Mouse (Mus musculus) kidney, adult 9 months (tissue): ENCODE data around the gene Dcdc2a.

Experiments
- DNase-seq: peaks from one replicate; pipeline ENCODE4 v3.0.0; 2022

Gene Dcdc2a

DNA sequence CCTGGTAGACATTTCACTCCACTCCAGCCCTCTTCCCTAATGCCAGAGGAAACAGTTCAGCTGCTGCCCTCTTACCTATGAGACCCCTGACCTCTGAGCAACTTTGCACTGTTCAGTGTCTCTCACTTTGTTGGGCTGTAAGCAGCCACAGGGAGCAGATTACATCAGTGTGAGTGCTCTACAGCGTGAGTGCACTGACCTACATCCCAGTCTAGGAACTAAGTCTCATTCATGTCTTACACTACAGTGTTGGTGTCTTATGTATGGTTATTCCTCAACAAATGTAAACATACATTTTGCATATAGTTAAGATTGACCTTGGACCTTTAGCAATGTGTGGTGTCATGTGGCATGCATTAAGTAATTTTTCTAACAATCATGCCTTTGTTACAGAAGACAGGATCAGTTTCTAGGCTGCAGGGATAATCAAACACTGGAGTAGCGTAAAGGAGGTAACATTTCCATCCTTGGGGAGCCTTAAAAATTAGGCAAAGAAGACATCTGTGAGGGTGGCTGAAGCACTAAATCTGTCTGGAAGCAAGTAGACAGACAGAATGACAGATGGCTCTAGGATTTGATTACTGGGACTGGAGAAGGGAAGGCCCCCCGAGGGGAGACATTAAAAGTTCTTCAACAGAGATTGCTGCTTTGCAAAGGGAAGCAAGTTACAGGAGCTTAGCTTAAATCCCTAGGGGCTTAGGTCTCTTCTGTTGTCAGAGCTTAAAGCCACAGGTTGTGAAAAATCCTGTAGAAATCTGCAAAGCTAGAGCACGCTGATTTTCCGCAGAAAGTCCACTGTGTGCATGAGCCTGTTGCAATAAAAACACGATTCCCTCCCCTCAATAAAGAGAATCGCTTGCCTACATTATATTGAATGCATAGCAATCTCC is 130.9 kb downstream of the Dcdc2a start:
- no peak for DNase-seq

DNA sequence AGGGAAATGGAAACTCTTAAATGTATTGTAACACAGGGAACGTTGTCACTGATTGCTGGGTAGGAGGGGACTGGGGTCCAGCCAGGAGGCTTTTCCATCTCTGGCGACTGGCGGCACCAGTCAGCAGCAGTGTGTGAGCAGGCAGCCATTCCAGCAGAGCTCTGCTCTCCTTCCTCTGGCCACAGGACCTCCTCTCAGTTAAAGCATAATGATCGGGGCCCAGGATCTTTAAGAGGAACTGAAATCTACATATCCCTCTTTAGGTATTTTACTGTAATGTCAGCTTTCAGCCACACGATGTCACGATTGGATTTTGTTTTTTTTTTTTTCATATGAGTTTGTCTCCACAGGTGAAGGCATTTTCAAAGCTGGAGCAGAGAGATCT is 131.5 kb downstream of the Dcdc2a start:
- DNase-seq = no peak

DNA sequence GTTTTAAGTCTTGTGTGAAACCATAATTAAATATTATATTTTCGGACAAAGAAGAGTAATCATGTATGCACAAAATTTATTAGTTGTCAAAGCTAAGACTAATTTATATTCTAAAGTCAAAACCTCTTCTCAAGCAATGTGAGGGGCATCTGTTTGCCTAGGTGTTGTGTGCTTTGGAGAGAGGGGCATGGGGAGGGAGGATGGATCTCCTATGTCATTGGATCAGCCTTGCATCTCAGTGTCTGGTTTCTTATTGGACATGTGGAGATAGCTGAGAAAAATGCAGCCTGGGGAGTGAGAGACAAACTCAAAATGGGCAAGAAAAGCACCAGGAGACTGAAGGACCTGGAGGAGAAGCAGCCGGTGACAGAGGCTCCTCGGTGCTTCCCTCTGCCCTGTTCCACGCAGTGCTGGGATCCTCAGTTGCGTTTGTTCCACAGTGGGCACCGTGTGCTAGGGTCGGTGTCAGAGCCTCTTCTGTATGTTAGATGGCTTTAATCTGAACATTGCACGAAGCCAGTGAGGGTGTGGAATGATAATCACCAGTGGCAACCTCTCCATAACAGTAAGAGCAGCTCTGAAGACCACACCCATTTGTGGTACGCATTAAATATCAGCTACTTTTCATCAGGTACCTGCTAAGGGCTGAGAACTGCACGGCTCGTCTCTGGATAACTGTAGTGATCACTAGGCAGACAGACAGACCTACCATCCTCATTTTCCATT is 133.8 kb downstream of the Dcdc2a start:
- DNase-seq = no peak

DNA sequence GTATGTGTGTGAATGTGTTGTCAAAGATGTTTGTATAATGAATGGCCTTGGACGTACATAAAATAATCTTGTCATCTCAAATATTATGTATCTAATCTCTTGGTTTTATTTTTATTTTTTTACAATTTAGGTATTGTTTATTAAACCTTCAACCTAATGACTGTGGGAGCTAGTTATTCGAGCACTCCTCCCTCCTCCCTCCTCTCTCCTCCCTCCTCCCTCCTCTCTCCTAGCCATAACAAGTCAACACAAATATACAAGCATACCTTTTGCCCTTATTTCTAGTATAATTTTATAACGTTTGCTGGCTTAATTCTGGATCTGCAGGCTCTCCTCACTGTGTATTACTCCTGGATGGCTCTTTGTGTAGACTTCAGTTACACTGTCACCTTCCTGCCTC is 134.4 kb downstream of the Dcdc2a start:
- DNase-seq = no peak

DNA sequence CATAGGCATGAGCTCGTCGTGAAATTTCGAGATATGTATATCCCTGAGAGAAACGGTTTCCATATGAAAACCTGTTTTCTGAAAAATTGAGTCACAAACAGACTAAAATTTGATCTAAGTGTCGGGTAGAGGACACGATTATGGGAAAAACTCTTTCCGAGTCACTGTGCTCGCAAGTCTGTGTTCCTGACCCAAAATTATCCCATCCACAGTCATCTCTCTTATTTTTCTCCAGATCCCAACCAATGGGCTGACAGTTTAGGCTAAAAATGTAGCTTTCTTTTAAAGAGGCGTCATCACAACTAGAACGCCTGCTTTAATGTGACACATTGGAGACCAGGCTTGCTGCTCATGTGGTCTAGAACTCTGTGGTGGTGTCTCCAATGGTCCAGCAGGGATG is 139.9 kb downstream of the Dcdc2a start:
- DNase-seq = no peak

DNA sequence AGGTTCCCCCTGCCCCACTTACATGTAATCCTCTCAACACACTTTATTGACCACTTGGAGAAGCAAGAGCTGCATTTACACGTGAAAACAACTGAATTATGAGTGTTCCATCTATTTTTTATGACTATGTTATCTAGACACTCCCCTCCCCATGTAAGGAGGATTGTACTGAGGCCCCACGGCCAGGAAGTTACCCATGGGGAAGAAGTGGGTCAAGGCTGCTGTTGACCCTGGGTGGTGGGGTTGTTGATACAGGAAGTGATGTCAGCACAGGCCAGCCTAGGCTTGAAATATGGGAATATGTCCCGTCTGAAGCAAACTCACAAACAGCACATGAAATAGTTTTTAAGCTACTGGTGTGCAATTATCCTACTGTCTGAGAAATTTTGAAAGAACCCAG is 144.1 kb downstream of the Dcdc2a start:
- no peak for DNase-seq

DNA sequence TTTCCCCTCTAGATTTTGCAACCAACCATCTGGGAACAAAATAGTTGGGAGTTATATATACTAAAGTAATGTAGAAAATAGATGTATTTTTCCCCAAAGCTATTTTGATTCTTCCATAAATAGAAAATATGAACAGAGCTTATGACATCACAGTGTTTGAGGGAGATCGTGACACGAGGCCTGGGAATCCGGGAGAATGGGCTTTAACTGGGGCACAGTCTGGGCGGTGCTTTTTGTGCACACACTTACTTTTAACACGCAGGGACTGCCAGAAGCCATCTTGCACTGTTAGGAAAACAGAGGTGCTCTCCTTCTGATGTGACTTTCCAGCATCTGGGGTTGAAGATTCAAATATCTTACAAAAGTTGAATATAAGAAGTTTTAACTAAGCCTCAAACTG is 151.1 kb downstream of the Dcdc2a start:
- no peak for DNase-seq

DNA sequence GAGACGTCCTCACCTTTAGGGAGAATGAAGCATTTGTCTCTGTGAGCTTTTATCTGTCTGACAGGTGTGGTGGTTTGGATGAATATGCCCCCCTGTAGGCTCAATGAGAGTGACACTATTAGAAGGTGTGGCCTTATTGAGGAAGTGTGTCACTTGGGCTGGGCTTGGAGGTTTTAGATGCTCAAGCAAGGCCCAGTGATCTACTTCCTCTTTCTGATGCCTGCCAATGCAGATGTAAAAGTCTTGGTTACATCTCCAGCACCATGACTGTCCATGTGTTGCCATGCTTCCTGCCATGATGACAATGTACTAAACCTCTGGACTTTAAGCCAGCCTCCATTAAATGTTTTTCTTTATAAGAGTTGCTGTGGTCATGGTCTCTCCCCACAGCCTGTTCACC is 162.6 kb downstream of the Dcdc2a start:
- no peak for DNase-seq

DNA sequence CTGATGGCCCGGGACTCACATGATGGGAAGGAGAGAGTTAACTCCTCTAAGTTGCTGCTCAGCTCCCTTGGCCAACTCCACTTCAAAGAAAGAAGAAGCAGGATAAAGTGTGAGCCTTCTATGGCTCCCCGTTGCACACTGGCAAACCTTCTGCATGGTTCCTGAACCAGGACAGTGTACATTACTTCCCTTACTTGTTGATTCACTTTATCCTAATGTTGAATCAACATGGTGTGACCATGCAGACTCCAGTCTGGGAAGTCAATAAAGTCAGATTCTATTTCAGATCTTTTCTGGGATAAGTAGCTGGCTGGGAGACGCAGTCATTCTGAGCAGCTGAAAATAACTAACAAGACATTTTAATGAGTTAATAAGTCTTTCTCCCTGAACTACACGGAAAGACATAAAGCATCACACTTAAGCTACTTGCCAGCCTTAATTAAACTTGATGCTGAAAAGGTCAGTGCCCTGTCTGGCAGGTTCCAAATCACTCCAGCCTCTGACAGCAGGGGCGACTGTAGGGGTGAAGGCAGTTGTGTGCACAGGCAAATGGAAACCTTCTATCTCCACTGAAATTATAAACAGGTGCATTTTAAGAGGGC is 164.5 kb downstream of the Dcdc2a start:
- no peak for DNase-seq

DNA sequence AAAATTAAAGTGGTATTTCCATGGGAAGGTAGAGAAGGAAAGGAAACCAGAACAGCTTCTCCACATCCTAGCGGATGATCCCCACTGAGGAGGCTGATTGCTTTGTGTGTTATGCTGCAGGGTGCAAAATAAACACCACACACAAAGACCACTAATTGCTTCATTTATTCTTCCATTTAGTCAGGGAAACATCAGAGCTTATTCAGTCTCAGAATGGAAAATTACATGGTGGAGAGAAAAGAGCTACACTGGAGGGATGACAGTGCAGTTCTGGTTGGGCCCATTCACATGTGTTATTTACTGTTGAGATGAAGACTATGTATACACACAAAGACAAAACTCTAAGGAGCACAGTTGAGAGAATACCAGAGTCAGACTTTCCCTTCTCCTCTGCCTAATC is 196.1 kb downstream of the Dcdc2a start:
- no peak for DNase-seq

DNA sequence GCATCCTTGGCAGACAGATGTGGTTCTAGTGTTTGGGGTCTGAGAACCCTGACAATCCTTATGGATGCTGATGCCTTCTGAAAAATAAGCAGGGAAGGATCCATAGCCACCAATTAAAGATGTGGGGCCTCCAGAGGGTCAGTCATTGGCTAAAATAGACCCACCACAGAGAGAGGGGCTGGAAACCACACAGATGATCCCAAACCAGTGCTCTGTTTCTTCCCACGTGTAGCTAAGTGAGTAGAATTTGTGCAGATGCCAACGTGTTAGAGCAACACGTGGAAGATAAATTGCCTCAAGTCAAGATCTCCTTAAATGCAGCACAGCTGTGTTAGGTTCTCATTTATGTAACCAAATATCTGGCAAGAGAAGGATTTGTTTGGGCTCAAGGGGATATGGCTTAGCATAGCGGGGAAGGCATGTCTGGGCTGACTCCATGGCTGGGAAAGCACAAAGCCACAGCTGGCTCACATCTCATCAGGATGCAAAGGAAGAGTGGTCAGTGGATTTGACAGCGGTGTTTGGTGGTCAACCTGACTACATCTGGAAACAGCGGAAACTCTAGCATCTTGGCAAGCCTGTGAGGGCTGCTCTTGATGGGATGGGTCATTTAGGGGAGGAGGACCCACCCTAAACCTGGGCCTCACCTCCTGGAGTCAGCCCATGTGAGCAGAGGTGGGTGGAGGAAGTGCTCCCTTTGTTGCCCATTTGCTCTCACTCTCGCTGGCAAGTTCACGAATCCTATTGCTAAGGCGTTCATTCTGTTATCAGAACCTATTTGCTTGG is 198.9 kb downstream of the Dcdc2a start:
- no peak for DNase-seq

DNA sequence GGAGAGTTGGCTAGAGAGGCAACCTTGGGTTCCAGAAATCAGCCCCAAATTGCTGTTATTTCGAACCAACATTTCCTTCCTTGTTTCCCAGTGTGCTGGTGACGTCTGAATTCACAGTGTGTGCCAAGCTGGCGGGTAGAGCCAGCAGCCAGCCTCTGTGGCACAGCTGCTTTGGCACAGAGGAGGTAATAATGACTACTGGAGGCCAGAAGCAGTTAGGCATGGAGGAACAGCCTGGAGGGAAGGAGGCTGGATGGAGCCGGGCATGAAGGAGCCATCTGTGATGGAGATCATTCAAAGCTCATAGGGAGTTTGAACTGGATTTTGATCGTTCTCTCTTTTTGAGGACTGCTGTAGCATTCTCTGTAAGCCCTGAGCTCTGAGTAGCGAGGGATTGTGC is 201.8 kb downstream of the Dcdc2a start:
- no peak for DNase-seq
